Mouse (Mus musculus): ENCODE measurements at regions not wholly inside any gene's neighbourhood (a gene's known extent, or its start where the extent isn't known, plus 50 kb on each side); places are given as distances from the start of the nearest gene placed in this dataset.

DNA sequence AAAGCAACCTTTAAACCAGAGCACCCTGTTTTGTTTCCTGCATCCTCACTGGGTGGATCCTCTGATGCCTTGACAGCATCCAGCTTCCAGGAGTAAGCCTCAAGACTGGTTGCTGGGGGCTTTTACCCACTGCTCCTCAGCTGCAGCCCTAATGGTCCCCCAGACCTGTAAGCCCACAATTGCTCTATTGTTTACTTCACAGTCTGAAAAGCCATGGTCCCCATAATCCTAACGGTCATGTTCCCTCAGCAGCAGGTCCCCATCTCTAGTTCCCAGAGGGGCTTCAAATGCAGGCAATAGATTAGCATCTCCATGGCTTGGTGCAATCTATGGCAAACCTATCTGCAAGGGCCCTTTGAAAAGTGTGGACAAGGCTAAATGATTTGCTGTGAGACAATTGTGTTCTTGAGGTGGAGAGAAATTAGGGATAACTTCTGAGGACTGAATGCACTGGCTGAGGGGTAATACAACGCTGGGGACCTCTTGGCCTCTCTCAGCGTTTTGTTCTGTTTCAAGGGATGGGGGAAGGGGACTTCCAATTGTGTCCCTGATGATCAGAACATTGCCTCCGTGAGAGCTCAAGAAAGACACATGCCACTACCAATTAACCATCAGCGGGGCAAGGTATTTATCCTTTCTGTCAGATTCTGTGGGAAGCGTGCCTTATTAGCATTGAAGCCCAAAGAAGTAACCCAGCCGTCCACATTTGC lies 341.1 kb upstream of the Adgrl2 start:
- in situ Hi-C loops (cut with MboI, MseI): no loop called here

DNA sequence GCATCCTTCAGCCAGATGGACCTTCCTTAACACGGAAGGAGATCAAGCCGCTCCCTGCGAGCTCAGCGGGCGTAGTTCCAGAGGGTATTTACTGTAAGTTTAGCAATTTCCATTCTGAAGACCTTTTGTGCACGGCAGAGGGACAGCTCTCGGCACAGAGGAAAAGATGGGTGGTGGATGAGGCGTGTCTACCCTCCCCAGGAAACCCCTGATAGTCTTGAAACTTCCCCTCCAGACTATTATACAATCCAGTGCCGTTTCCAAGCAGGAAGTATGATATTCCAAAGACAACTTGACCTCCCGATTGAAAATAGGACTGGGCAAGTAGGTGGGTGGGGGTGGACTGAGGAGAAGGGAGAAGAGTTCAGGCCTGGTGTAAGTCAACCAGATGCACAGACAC lies 340.4 kb upstream of the Adgrl2 start:
- in situ Hi-C loops (cut with MboI, MseI): no loop called here

DNA sequence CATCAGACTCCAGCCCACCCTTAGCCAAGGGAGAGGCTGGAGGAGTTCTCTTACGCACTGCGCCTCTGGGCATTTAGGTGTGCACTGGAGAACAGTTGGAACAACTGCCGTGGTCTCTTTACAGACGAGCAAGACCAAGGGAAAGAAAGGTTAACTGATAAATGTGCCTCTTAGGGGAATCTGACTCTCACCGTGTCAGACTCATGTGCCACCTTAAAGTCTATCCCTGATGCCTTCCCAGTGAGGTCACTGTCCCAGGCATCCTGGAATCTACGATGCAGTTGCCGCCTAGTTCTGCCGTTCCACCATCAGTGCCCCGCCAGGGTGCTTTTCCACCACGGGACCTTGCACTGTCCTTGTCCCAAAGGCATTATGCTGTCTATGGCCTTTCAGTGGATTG lies 339.7 kb upstream of the Adgrl2 start:
- in situ Hi-C loops (cut with MboI, MseI): no loop called here

DNA sequence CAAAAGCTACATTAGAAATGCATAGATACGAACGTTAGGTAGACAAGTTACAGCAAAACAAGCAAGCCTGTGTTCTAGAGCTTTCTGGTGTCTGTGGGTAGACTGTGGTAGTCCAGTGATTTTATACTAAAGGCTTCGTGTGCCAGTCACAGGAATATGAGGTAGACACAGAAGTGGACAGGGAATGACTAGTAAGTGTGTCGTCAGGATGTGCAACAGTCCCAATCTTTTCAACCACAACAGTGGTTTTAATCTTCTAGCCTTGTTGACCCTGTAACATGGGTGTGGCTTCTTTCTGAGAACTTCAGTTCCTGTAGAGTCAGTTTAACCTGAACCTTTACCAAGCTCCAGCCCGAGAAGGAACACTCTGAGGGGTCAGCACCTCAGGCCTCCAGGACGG lies 339.3 kb upstream of the Adgrl2 start:
- in situ Hi-C loops (cut with MboI, MseI): no loop called here

DNA sequence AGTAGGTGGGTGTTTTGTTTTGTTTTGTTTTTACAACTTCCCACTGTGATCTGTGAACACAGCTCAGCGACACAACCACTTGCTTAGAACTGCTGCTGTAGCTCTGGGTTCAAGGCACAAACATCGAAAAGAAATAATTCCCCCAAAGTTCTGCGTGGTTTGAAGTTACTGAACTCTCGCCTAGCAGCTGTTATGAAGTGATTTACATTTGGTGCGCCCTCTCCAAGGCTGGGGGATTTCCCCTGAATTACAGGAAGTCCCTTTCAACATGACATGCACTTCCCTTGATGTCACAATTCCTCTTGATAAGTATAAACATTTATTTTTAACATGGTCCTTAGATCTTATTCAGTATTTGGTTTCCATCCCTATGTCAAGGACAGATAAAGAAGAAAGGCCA lies 336.3 kb upstream of the Adgrl2 start:
- in situ Hi-C loops (cut with MboI, MseI): no loop called here

DNA sequence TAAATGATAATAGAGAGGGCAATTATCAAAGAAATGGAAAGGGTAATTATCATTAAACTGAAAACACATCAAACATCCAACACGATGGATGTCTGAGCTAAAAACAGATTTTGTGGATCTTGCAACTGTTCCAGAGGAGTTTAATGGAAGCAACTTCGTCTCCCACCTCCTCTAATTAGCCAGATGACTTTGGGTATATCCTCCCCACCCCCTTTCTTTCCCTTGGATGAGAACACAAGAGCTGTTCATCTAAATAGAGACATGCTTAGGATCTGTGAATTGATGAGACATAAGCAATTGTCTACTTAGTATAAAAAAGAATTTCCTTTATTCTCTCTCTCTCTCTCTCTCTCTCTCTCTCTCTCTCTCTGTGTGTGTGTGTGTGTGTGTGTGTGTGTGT lies 333.7 kb upstream of the Adgrl2 start:
- in situ Hi-C loops (cut with MboI, MseI): no loop called here

DNA sequence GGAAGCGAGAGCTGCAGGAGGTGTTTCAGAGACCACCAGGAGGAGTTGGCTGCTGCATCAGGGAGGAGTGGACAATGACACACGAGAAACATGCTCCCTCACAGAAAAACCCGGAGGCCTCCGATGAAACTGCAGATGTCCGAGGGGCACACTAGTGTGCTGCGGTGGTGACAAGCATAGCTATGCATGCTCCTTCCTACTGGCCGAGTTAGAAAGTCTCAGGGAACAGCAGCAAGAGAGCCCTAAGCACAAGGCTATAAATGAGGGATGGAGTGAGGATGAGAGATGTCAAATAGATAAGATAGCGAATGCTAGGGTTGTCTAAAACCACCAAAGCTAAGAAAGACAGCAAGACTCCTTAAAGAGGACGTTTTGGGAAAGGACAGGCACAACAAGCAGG lies 328.4 kb upstream of the Adgrl2 start:
- in situ Hi-C loops (cut with MboI, MseI): no loop called here

DNA sequence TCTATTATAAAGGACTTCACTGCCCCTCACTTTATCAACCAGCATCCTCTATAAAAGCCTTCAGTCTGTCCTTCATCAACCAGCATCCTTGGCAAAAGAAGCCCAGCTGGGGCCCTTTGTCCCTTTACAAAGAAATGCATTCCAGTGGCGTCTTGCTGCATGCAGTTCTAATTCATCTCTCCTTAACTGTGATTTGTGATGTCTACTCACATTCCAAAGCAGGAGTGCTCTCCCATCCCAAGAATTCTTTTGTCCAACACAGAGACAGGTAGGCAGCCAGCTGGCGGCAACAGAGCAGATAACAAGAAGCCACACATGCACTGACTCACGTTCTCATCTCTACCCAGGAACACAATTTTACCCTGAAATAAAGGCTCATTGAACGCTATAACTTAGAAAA lies 323.9 kb upstream of the Adgrl2 start:
- in situ Hi-C loops (cut with MboI, MseI): no loop called here

DNA sequence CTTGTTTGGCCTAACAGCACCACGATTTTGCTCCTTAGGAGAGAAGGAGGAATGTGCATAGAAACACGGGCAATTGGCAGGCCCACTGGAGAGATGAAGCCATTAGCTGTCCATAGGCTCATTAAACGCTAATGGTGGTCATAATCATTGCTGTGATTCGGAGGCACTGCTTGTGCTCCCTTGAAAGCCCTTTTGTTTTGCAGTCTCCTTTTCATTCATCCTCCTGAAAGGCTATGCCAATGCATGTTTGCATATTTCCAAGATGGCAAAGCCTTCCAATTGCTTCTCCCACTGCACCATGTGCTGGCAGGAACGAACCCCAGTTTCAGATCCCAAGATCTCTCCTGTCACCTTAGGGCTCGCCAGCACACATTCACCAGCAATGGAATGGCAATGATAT lies 322.9 kb upstream of the Adgrl2 start:
- in situ Hi-C loops (cut with MboI, MseI): no loop called here

DNA sequence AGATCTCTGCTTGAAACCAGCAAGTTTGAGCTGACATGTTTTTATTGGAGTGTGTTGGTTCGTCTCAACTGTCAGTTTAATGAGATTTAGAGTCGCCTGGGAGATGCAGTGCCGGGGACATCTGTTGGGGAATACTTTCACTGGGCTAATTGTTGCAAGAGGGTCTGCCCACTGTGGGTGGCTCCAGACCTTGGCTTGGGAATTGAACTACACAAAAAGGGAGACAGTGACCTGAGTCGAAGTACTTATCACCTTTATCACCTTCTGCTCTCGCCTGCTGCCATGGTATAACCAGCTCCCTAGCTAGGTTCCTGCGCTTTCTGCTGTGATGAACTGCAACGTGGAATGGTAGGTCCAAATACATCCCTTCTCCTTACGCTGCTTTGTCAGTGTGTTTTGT lies 321.2 kb upstream of the Adgrl2 start:
- in situ Hi-C loops (cut with MboI, MseI): no loop called here

DNA sequence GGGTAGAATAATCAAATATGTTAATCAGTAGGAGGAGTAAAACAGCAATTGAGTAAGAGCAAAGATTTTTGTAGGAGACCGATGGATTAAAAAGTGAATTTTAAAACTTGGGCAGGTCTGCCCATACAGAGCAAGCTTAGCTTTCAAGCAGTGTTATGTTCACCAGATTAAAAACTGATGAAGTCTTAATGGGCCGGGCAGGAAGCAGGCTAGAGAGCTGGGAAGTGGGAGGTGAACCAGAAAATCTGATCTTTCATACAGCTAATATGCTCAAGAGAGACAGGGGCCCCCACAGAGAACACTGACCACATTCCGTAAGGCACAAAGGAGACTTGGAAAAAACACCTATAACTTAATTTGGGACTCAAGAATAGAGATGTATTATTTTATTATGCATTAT lies 316.4 kb upstream of the Adgrl2 start:
- in situ Hi-C loops (cut with MboI, MseI): no loop called here

DNA sequence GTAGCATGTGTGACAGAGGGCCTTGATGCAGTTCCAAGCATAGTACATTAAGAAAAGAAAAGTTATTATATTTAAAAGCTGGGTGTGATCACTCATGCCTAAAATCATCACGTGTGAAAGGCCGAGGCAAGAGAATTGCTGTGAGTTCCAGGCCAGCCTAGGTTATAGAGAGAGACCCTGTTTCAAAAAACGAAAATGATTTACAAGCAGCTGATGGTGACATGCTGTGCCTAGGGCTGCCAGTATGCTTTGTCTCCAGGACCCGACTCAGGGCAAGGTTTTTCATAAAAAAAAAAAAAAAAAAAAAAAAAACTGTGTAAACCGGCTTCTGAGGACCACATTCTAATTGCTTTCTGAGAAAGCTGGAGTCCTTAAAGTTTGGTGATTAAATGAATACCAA lies 315.9 kb upstream of the Adgrl2 start:
- in situ Hi-C loops (cut with MboI, MseI): no loop called here

DNA sequence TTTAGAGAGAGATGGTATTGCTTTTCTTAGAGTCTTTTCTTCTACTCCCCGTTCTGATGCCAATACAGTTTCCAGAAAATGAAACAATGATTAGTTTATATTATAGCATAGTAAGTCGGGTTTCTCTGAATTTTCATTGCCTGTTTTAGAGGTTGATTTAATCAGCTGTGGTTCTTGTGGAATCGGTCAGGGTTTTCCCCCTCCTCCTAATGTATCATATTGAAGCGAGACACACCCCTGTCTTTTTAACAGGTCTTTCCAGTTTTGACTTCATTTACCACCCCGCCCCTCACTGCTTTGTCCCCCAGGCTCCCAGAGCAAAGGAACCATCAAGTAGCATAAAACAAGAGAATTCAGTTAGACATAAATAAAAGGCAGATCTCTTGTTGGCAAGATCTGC lies 315.1 kb upstream of the Adgrl2 start:
- in situ Hi-C loops (cut with MboI, MseI): no loop called here

DNA sequence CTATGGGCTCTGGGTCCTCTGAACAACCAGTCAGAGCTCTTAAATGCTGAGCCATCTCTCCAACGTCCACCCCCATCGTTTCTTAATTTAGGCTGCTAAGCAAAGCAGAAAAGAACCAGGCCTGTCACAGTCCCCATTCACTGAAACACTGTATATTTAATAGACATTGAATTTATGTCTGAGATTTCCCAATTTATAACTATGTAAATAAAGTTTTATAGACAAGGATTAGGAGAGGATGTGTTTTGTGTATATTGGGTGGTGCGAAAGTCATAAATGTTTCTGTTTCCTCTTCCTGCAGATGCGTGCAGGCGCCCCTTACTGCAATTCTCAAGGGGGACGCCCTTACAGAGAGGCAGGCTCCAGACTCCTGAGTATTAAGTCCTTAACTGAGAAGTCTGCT lies 314.7 kb upstream of the Adgrl2 start:
- in situ Hi-C loops (cut with MboI, MseI): no loop called here

DNA sequence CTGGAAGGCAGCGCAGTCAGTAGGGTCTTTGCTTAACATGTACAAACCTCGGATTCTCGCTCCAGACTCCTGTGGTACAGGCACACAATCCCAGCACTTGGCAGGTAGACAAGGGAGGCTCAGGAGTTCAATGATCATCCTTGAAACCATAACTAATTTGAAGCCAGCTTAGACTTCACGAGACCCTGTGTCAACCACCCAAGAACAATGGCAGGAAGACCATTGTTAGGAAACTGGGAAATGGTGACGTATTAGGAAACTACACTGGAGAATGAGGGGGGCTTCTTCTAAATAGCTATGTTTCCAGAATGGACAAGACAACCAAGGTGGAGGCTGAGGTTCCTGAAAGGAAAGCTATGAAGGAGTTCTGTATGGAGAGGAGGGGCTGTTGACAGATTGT lies 313.1 kb upstream of the Adgrl2 start:
- in situ Hi-C loops (cut with MboI, MseI): no loop called here

DNA sequence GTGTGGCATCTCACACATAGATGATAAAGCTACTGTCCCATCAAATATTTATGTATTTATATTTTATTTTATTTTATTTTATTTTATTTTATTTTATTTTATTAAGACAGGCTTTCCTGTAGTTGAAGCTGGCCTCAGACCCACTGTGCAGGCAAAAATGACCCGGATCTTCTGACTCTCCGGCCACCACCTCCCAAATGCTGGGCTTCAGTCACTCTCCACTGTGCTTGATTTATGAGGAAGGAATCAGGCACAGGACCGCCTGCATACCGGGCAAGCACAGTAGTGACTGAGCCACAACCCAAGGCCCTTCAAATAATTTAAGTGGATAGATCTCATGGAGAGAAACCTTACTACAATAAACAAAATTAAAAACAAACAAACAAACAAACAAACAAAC lies 309.6 kb upstream of the Adgrl2 start:
- in situ Hi-C loops (cut with MboI, MseI): no loop called here

DNA sequence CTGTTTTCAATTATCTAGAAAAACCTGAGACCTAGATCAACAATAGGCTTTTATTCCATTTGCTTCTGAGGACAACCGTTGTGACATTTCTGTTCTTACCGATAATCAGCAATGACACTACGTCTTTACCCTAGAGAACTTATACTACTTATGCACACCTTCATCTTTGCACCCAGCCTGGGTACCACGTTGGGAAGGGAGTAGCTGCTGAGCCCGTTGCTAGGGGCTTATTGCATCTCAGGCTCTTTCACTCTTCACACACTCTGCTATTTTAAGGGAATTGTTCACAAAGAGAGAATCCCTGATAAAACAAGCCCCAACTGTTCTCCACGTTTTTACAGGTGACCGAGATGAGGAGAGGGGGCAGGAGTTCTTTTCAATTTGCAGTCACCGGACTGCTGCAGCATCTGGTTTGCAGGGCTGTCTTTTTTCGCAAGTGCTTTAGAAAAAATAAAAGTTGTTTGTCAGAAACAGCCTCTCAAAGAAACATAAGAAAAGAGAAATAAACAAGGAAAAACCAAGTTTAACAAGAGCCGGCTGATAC lies 306.1 kb upstream of the Adgrl2 start:
- in situ Hi-C loops (cut with MboI, MseI): no loop called here

DNA sequence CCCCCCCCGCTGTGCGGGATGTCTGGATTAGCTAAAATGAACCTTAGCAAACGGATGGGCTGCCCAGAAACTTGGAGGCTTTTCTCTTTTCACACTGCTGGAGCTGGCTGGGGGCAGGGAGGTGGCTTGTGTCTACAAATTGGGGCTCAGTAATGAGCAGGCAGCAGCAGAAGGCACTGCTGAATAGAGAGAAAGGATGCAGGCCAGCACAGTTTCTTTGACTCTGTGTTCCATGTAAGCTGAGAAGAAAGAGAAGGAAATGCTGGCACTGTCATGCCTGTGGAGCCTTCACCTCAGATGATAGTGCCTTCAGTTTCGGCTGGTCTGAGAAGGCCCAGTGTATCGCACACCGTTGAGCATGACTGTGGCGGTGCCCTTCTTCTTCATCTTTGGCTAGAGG lies 305.6 kb upstream of the Adgrl2 start:
- in situ Hi-C loops (cut with MboI, MseI): no loop called here

DNA sequence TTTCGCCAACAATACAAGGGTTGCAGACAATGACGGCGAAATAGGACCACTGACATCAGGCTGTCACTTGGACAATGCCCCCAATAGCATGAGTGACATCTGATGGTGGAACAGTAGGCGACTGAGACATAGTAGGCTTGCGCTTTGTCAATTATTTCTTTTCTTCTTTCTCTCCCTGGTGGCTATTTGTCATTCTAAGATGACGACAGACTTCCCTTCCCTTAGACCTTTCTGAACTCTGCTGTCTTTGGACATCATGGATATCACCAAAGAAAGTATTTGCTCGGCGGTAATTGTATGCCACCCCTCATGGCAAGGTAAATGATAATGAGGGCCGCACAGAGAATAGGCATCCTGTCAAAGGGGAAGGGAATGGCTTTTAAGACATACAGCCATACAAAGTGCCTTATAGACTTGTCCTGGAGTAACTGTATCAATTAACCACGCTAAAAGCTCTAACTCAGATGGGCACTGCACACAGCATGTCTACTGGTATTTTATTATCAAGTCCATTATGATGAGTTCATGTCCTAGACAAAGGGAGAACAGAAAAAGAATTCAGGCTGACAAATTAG lies 305.0 kb upstream of the Adgrl2 start:
- in situ Hi-C loops (cut with MboI, MseI): no loop called here

DNA sequence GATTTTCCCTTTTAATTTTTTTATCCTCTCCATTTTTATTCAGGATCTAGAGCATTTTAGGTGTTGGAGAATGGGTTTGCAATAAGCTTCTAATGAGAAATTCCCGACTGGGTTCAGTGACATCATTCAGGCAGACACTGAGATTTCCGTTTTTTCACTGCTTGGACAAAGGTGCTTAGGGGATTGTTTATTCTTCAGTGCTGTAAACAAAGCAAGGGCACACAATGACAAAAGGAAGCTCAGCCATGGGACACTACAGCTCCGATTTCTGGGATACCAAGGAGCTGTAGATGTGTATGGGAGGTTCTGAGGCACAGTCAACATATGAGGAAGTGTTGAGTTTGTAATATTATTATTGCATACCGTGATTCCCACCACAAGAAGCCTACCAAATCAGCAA lies 304.1 kb upstream of the Adgrl2 start:
- in situ Hi-C loops (cut with MboI, MseI): no loop called here

DNA sequence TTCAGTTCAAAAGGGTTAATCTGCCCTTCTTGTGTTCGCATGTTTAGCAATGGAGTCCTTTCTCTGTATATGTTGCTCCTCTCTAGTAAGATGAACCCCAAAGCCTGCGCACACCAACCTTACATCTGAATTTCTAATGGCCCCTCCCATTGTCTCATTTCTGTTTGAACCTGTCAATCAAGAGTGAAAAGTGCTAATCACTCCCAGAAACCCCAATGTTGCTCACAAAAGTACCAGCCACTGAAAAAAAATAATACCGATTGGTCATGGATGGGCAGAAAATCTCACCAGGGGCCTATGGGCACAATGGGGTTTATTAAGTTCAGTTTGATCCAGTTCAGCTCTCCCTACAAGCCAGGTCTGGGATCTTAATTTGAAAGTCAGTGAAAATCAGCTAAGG lies 302.1 kb upstream of the Adgrl2 start:
- in situ Hi-C loops (cut with MboI, MseI): no loop called here

DNA sequence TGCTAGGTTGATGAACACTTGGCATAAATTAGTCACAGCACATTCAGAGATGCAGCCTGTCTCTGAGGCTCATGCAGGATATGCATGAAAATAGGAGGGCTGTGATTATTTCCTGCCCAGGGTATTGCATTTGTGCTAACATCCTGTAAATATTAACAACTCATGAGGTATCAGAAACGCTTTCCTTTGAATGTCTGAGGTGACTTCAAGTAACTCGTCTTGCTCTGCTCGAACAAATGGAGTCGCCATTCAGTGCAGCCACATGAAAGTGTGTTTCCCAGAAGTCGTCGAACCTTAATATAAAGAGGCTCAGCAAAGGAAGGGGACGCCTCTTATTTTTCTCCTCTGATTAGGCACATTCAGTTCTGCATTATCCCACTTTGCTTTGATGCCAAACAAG lies 301.1 kb upstream of the Adgrl2 start:
- in situ Hi-C loops (cut with MboI, MseI): no loop called here

DNA sequence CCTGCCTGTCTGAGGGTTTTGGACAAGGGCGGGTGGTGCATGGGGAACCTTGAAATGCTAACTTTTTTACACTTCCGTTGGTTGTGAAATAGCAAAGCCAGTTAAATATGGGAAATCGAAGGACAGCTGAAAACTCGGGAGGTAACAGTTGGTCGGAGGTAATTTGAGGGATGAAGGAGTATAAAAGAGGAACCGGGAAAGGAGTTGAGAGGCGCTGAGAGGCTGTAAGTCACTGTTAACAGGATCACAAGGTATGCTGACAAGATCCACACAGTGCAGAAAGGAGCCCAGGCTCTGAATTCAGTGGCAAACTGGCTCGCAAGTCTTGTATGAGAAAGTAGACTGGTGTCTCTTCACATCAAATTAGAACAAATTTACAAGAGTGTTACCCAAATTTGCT lies 299.9 kb upstream of the Adgrl2 start:
- in situ Hi-C loops (cut with MboI, MseI): no loop called here

DNA sequence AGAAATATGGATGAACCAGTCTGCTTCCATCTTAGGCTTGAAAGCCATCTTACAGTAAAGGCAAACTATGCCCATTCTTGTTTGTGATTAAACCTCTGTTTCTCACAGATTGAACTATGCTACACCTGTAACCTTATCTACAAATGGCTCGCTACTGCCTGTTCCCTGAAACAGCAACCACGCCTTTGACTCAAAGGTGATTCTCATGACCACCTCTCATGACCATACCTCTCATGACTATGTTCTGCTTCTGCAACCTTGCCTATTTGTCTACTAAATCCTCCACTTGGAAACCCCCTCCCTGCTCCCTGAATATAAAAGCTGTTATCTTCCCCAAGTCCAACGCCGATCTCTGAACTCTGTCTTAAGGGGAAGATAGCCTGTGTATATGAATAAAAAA lies 296.7 kb upstream of the Adgrl2 start:
- in situ Hi-C loops (cut with MboI, MseI): loop anchor here in 1 of 2 experiments (10.0 kb wide), 1 partner anchor 1998 kb away; no protein-coding TSS in a partner anchor

All from T-helper 17 cell (primary cell).